Mouse (Mus musculus) heart, postnatal 0 days (tissue): Measurements from ENCODE around the gene Pgap3. TPM values are rescaled to one million over a fixed set of nuclear protein-coding genes. Genes with fewer than 3 reads are reported as not detected.

Experiments
- ATAC-seq: fragments of 200-750 bp; cut with Nextera tagmentation; 2 replicates; pipeline ENCODE4 v1.8.0; 2017; ENCODE audit warnings: low read depth, moderate number of reproducible peaks, moderate library complexity; ENCODE audit not compliant: insufficient read depth
- DNase-seq: peaks from one replicate; pipeline ENCODE4 v3.0.0-alpha.2; 2016; ENCODE audit warnings: low spot score
- H3K27ac ChIP-seq: fragments of 300-500 bp; sonication (generic); 2 replicates; pipeline ENCODE4 v1.5.1; 2014; ENCODE audit warnings: low read depth, mild to moderate bottlenecking
- H3K27me3 ChIP-seq: fragments of 300-500 bp; sonication (generic); 2 replicates; pipeline ENCODE4 v1.6.1; 2014; ENCODE audit warnings: low read length, mixed read lengths; ENCODE audit not compliant: control insufficient read depth, insufficient read depth
- H3K36me3 ChIP-seq: fragments of 300-500 bp; sonication (generic); replicated peaks from 2 replicates; pipeline ENCODE4 v1.6.1; 2014; ENCODE audit warnings: low read length, mixed read lengths; ENCODE audit not compliant: control insufficient read depth, insufficient read depth
- H3K4me1 ChIP-seq: fragments of 300-500 bp; sonication (generic); 2 replicates; pipeline ENCODE4 v1.6.1; 2014; ENCODE audit warnings: antibody characterized with exemption; ENCODE audit not compliant: control insufficient read depth, insufficient read depth
- H3K4me2 ChIP-seq: fragments of 300-500 bp; sonication (generic); 2 replicates; pipeline ENCODE4 v1.6.1; 2014; ENCODE audit warnings: low read depth, mild to moderate bottlenecking, low read length, moderate library complexity
- H3K4me3 ChIP-seq: fragments of 300-500 bp; sonication (generic); 2 replicates; pipeline ENCODE4 v1.5.1; 2014; ENCODE audit warnings: low read depth, low read length
- H3K9ac ChIP-seq: fragments of 300-500 bp; sonication (generic); replicated peaks from 2 replicates; pipeline ENCODE4 v1.6.1; 2014; ENCODE audit warnings: low read depth, low read length, mixed read lengths
- H3K9me3 ChIP-seq: fragments of 300-500 bp; sonication (generic); replicated peaks from 2 replicates; pipeline ENCODE4 v1.6.1; 2016; ENCODE audit warnings: low read length; ENCODE audit not compliant: control insufficient read depth
- CTCF ChIP-seq: IDR thresholded peaks from 2 replicates; pipeline ENCODE4 v1.5.1; 2016; ENCODE audit warnings: antibody characterized with exemption, control low read depth, low read depth
- EP300 ChIP-seq: IDR thresholded peaks from 2 replicates; pipeline ENCODE4 v1.6.1; 2016; ENCODE audit warnings: antibody characterized with exemption, low read depth
- WGBS: fragments of 180-500 bp; shearing (Covaris S2); extraction: QIAGEN DNeasy Blood & Tissue Kit; methylation state at CpG from one replicate; pipeline ENCODE4 v1.1.7; 2014; 5-methylcytosine and 5-hydroxymethylcytosine counted together
- polyA plus RNA-seq: library from polyadenylated mRNA; unstranded; fragments of >200 nt; fragmentation: Nextera tagmentation; extraction: Ambion mirVana; gene quantifications from 2 replicates; pipeline ENCODE4 v1.2.1, GENCODE M21; 2015
- total RNA-seq: library from RNA; depleted of rRNA; stranded (reverse); fragments of >200 nt; gene quantifications from 2 replicates; pipeline ENCODE4 v1.2.3, GENCODE M21; 2014; ENCODE audit warnings: low replicate concordance

Pgap3 gene
- total and polyA plus RNA-seq, 2 experiments from 2014 or later: 18.2 to 35.7 TPM

DNA sequence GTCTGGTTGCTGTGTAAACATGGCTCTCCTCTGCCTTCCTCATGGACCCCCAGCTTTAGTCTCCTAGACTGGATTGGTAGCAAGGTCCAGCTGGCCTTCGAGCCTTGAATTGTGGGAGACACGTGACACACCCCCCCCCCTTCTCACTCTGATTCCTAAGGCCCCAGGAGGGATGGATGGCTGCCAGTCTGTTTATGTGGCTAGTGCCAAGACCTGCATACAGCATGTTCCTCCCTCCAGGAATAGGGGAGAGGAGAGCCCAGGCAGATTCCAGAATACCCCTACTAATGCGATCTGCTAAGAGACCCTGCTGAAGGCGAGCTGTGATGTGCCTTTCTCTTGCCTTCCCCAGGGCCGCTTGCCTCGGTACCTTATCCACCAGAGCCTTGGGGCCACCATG lies 20.2 kb downstream of the Pgap3 start:
- no peak overlapping the region for H3K4me2 ChIP-seq
- no peak for TF ChIP-seq CTCF
- no peak for TF ChIP-seq EP300
- no peaks in the 10 kb centered on the region for H3K9me3 ChIP-seq
- ATAC-seq (0 out of 2 replicates have a peak, but pooled peaks have one; percentile 13), DNase-seq (peak; percentile 69)
- no peak overlapping the region for H3K9ac ChIP-seq
- no peaks in the 10 kb centered on the region for H3K27me3 ChIP-seq
- peaks cover 59% of the 10 kb centered on the region for H3K4me1 ChIP-seq
- WGBS: 52% methylated on average over 6 of the region's 6 CpGs
- peaks cover 47% of the 10 kb centered on the region for H3K36me3 ChIP-seq
- H3K4me3 ChIP-seq: no peak overlapping the region
- peak overlapping the region; percentile 88 for H3K27ac ChIP-seq

DNA sequence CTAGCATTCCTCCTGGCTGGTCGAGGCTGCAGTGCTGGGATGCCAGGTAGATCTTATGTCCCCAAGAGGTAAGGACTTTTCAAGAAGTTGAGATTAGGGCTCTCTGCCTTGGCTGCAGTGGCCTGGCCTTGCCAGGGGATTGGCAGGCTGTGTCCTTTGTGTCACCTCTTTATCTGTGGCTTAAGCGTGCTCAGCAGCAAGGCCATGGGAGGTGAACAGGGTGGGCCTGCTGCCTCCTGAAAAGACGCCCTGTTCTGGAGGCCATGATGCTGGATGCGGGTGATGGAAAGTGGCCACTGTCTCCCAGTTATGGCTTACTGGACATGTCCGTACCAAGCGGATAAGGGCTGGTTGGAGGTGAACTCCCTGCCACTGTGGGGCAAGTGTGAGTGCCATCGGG lies 20.9 kb downstream of the Pgap3 start:
- H3K4me3 ChIP-seq: no peak overlapping the region
- peaks cover 47% of the 10 kb centered on the region for H3K36me3 ChIP-seq
- no peak overlapping the region for H3K9ac ChIP-seq
- H3K27me3 ChIP-seq: no peaks in the 10 kb centered on the region
- DNase-seq (peak; percentile 50), ATAC-seq (0 out of 2 replicates have a peak, but pooled peaks have one; percentile 21)
- peak overlapping the region; percentile 88 for H3K27ac ChIP-seq
- no peak overlapping the region for H3K4me2 ChIP-seq
- H3K9me3 ChIP-seq: no peaks in the 10 kb centered on the region
- TF ChIP-seq CTCF (no peak), EP300 (no peak)
- peaks cover 66% of the 10 kb centered on the region for H3K4me1 ChIP-seq
- 62% methylated on average over 7 of the region's 7 CpGs for WGBS

GRCm38 (mm10) chr11:98377787-98378186 lies 22.5 kb downstream of the Pgap3 start:
- Histone ChIP-seq H3K4me2 (no peak overlapping the region), H3K4me3 (no peak overlapping the region), H3K9me3 (no peaks in the 10 kb centered on the region), H3K4me1 (peaks cover 72% of the 10 kb centered on the region), H3K27me3 (no peaks in the 10 kb centered on the region), H3K9ac (no peak overlapping the region), H3K27ac (peak overlapping the region; percentile 81), H3K36me3 (peaks cover 47% of the 10 kb centered on the region)
- ATAC-seq (peak; percentile 52), DNase-seq (peak; percentile 45)
- no peak for TF ChIP-seq EP300
- no peak for TF ChIP-seq CTCF
- WGBS: 28% methylated on average over 11 of the region's 11 CpGs

GRCm38 (mm10) chr11:98376756-98377155 lies 23.5 kb downstream of the Pgap3 start:
- Histone ChIP-seq H3K36me3 (peaks cover 47% of the 10 kb centered on the region), H3K4me1 (peaks cover 75% of the 10 kb centered on the region), H3K27me3 (no peaks in the 10 kb centered on the region), H3K9me3 (no peaks in the 10 kb centered on the region), H3K4me3 (no peak overlapping the region), H3K4me2 (no peak overlapping the region), H3K9ac (0 out of 2 replicates have a peak overlapping the region, but pooled peaks have one; percentile 13), H3K27ac (peak overlapping the region; percentile 81)
- TF ChIP-seq EP300: no peak
- TF ChIP-seq CTCF: no peak
- DNase-seq (peak; percentile 2), ATAC-seq (no peak)
- WGBS: 65% methylated on average over 5 of the region's 5 CpGs

DNA sequence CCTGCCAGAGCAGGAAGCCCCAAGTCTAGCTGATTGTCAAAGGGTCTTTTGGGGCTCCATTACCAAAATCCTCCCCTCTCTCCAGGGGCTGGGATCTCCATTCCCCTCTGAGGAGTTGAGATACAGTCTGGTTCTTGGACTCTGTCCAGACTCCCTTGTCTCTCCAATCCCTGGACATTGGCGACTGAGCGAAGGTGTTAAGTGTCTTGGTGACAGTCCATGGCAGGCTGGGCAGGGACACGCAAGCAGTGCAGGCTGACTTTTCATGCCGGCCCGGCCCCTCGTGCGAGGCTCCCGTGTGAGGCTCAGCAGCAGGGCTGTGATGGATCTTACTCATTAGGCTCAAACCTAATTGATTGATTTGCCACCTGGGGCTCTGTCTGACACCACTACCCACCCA lies 26.0 kb downstream of the Pgap3 start:
- TF ChIP-seq CTCF (no peak), EP300 (no peak)
- H3K4me1 ChIP-seq: peaks cover 60% of the 10 kb centered on the region
- H3K4me3 ChIP-seq: no peak overlapping the region
- no peak overlapping the region for H3K4me2 ChIP-seq
- H3K27me3 ChIP-seq: no peaks in the 10 kb centered on the region
- no peaks in the 10 kb centered on the region for H3K9me3 ChIP-seq
- peaks cover 34% of the 10 kb centered on the region for H3K36me3 ChIP-seq
- H3K27ac ChIP-seq: peak overlapping the region; percentile 71
- 33% methylated on average over 8 of the region's 8 CpGs for WGBS
- H3K9ac ChIP-seq: no peak overlapping the region
- ATAC-seq (peak; percentile 65), DNase-seq (peak; percentile 84)

DNA sequence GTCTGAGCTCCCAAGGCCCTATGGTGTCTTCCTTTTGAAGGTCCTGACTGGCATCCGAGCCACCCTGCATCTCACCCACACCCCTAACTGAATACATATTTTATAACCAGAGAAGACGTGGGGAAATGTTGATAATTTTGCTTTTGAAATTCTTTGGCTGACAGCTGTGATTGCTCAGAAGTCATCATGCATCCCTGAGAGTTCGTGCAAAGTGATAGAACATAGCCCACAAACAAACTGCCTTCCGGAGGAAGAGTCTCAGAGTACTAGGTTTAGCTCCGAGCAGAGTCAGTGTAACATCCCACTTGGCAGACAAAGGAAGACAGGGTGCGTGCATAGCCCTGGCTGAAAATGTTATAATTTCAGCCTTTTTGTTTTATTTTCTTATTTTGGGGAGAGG lies 27.0 kb downstream of the Pgap3 start:
- DNase-seq (peak; percentile 3), ATAC-seq (no peak)
- no peaks in the 10 kb centered on the region for H3K9me3 ChIP-seq
- peaks cover 54% of the 10 kb centered on the region for H3K4me1 ChIP-seq
- no peaks in the 10 kb centered on the region for H3K27me3 ChIP-seq
- WGBS: 77% methylated on average over 6 of the region's 6 CpGs
- H3K4me2 ChIP-seq: no peak overlapping the region
- no peak overlapping the region for H3K27ac ChIP-seq
- no peak overlapping the region for H3K9ac ChIP-seq
- TF ChIP-seq EP300 (no peak), CTCF (no peak)
- H3K36me3 ChIP-seq: peaks cover 28% of the 10 kb centered on the region
- H3K4me3 ChIP-seq: no peak overlapping the region
